Mouse (Mus musculus) cerebellum, adult 18-20 months (tissue): ENCODE measurements around the gene Tsc2.

Source experiments
- DNase-seq, 2 experiments: peaks; one replicate each; pipeline ENCODE4 v3.0.0; 2021

Gene Tsc2

GRCm38 (mm10) chr17:24608370-24608769 lies 24.1 kb downstream of the Tsc2 start:
- no peak for DNase-seq

- no peak for DNase-seq
Observed at GRCm38 (mm10) chr17:24604557-24604956, 27.9 kb downstream of the Tsc2 start.

- no peak for DNase-seq
Observed at GRCm38 (mm10) chr17:24603961-24604360, 28.5 kb downstream of the Tsc2 start.

GRCm38 (mm10) chr17:24600502-24600901 lies 31.9 kb downstream of the Tsc2 start:
- peak; percentile 42 to 50 for DNase-seq

GRCm38 (mm10) chr17:24597989-24598388 lies 34.4 kb downstream of the Tsc2 start:
- no peak for DNase-seq

- peak; percentile 83 to 89 for DNase-seq
Observed at GRCm38 (mm10) chr17:24596471-24597183, 35.8 kb downstream of the Tsc2 start.

GRCm38 (mm10) chr17:24596073-24596466 lies 36.4 kb downstream of the Tsc2 start:
- DNase-seq, result peak in 1 of 2 experiments; percentile 38

GRCm38 (mm10) chr17:24595126-24596072 lies 37.0 kb downstream of the Tsc2 start:
- DNase-seq, result peak; percentile 62 to 65

GRCm38 (mm10) chr17:24593992-24594890 lies 38.2 kb downstream of the Tsc2 start:
- peak; percentile 42 to 49 for DNase-seq

GRCm38 (mm10) chr17:24593248-24593647 lies 39.2 kb downstream of the Tsc2 start:
- DNase-seq, result no peak

GRCm38 (mm10) chr17:24591695-24592094 lies 40.7 kb downstream of the Tsc2 start:
- DNase-seq, result no peak

- DNase-seq, result peak; percentile 71 to 78
Observed at GRCm38 (mm10) chr17:24590943-24591342, 41.5 kb downstream of the Tsc2 start.

GRCm38 (mm10) chr17:24586532-24586931 lies 45.9 kb downstream of the Tsc2 start:
- DNase-seq, result no peak

- DNase-seq, result no peak
Observed at GRCm38 (mm10) chr17:24584520-24584919, 47.9 kb downstream of the Tsc2 start.

GRCm38 (mm10) chr17:24583599-24584460 lies 48.6 kb downstream of the Tsc2 start:
- no peak for DNase-seq

GRCm38 (mm10) chr17:24580287-24580686 lies 52.1 kb downstream of the Tsc2 start:
- no peak for DNase-seq

- DNase-seq, result no peak
Observed at GRCm38 (mm10) chr17:24579532-24579931, 52.9 kb downstream of the Tsc2 start.

- DNase-seq, result no peak
Observed at GRCm38 (mm10) chr17:24573811-24574210, 58.6 kb downstream of the Tsc2 start.

GRCm38 (mm10) chr17:24572651-24573245 lies 59.7 kb downstream of the Tsc2 start:
- no peak for DNase-seq

GRCm38 (mm10) chr17:24569837-24570236 lies 62.6 kb downstream of the Tsc2 start:
- DNase-seq, result peak; percentile 47 to 52
